Mouse (Mus musculus) CH12.LX (cell line): ENCODE data around the gene Ipo8. TPM values are rescaled to one million over a fixed set of nuclear protein-coding genes. Genes with fewer than 3 reads are reported as not detected.

Experiments used
- DNase-seq: peaks from one replicate; pipeline ENCODE4 v3.0.0-alpha.2; 2013; ENCODE audit errors: extremely low read depth
- H3K27ac ChIP-seq: 2 replicates; pipeline ENCODE4 v1.5.1; 2012; ENCODE audit warnings: low read depth, mild to moderate bottlenecking, control low read depth, moderate library complexity; ENCODE audit not compliant: insufficient read depth
- H3K27me3 ChIP-seq: replicated peaks from 2 replicates; pipeline ENCODE3; 2012; ENCODE audit warnings: inconsistent platforms
- H3K36me3 ChIP-seq, 2 experiments: replicated peaks in 1 of 2; 2 replicates each; pipeline versions ENCODE3 to v1.6.1; 2012; ENCODE audit warnings: inconsistent platforms in 1 of 2, low read length in 1 of 2, mild to moderate bottlenecking in 1 of 2, mixed read lengths in 1 of 2, moderate library complexity in 1 of 2; ENCODE audit not compliant: control insufficient read depth in 1 of 2, insufficient read depth in 1 of 2
- H3K4me1 ChIP-seq, 2 experiments: 2 replicates each; pipeline ENCODE4 v1.6.1; 2012; ENCODE audit warnings: inconsistent platforms in 1 of 2, moderate library complexity in 1 of 2; ENCODE audit not compliant: insufficient read depth in 2 of 2, control insufficient read depth in 1 of 2
- H3K4me2 ChIP-seq: 2 replicates; pipeline ENCODE4 v1.6.1; 2012; ENCODE audit warnings: low read depth, mild to moderate bottlenecking, control low read depth; ENCODE audit not compliant: poor library complexity, insufficient read depth, severe bottlenecking
- H3K4me3 ChIP-seq, 3 experiments: fragments of 150-350 bp in 1 of 3; sonication (generic) in 1 of 3; replicated peaks in 1 of 3; 2 replicates each; pipeline versions ENCODE3 to v1.5.1; 2011 to 2012; ENCODE audit warnings: low read depth in 2 of 3, low read length in 2 of 3, mild to moderate bottlenecking in 2 of 3, moderate library complexity in 2 of 3, control low read depth in 1 of 3, improper control_type of control experiment in 1 of 3, inconsistent platforms in 1 of 3, mixed read lengths in 1 of 3; ENCODE audit not compliant: poor library complexity in 1 of 3
- H3K79me2 ChIP-seq: replicated peaks from 2 replicates; pipeline ENCODE4 v1.6.1; 2012; ENCODE audit warnings: mild to moderate bottlenecking, moderate library complexity; ENCODE audit not compliant: control insufficient read depth, poor library complexity, insufficient read depth, severe bottlenecking; ENCODE audit errors: extremely low read depth
- H3K9ac ChIP-seq: 2 replicates; pipeline ENCODE4 v1.6.1; 2012; ENCODE audit warnings: low read depth, mild to moderate bottlenecking, control low read depth, moderate library complexity; ENCODE audit not compliant: insufficient read depth
- H3K9me3 ChIP-seq: replicated peaks from 2 replicates; pipeline ENCODE3; 2012; ENCODE audit warnings: low read length, inconsistent platforms, mixed read lengths
- CHD1 ChIP-seq: IDR thresholded peaks from 2 replicates; pipeline ENCODE4 v1.6.1; 2012; ENCODE audit warnings: low read depth, low read length, improper control_type of control experiment, inconsistent platforms
- IRF4 ChIP-seq: IDR thresholded peaks from 2 replicates; pipeline ENCODE4 v1.6.1; 2014; ENCODE audit warnings: low read depth, mild to moderate bottlenecking, inconsistent platforms, low read length, improper control_type of control experiment
- MAFK ChIP-seq: IDR thresholded peaks from 2 replicates; pipeline ENCODE4 v1.6.1; 2011; ENCODE audit warnings: low read length, improper control_type of control experiment; ENCODE audit not compliant: insufficient replicate concordance
- MAX ChIP-seq: IDR thresholded peaks from 2 replicates; pipeline ENCODE4 v1.6.1; 2011; ENCODE audit warnings: low read length, improper control_type of control experiment
- MEF2A ChIP-seq: IDR thresholded peaks from 2 replicates; pipeline ENCODE4 v1.6.1; 2014; ENCODE audit warnings: low read depth, mild to moderate bottlenecking, inconsistent platforms, low read length, improper control_type of control experiment, borderline replicate concordance
- MYC ChIP-seq: IDR thresholded peaks from 2 replicates; pipeline ENCODE4 v1.6.1; 2011; ENCODE audit warnings: low read depth, mild to moderate bottlenecking, improper control_type of control experiment, low read length
- NRF1 ChIP-seq: IDR thresholded peaks from 2 replicates; pipeline ENCODE4 v1.6.1; 2014; ENCODE audit warnings: low read depth, mild to moderate bottlenecking, inconsistent platforms, low read length, improper control_type of control experiment, moderate library complexity
- POLR2A ChIP-seq: IDR thresholded peaks from 2 replicates; pipeline ENCODE4 v1.6.1; 2011; ENCODE audit warnings: low read depth, mild to moderate bottlenecking, improper control_type of control experiment, low read length
- POLR2AphosphoS2 ChIP-seq: IDR thresholded peaks from 2 replicates; pipeline ENCODE4 v1.6.1; 2011; ENCODE audit warnings: low read depth, low read length, improper control_type of control experiment
- RAD21 ChIP-seq: IDR thresholded peaks from 2 replicates; pipeline ENCODE4 v1.6.1; 2011; ENCODE audit warnings: low read depth, mild to moderate bottlenecking, low read length, improper control_type of control experiment, moderate library complexity
- RCOR1 ChIP-seq: conservative IDR thresholded peaks from 2 replicates; pipeline ENCODE4 v1.6.1; 2012; ENCODE audit warnings: low read depth, mild to moderate bottlenecking, inconsistent platforms, low read length, improper control_type of control experiment
- UBTF ChIP-seq: IDR thresholded peaks from 2 replicates; pipeline ENCODE4 v1.6.1; 2012; ENCODE audit warnings: low read depth, mild to moderate bottlenecking, inconsistent platforms, low read length, improper control_type of control experiment, moderate library complexity
- ZC3H11A ChIP-seq: IDR thresholded peaks from 2 replicates; pipeline ENCODE4 v1.6.1; 2012; ENCODE audit warnings: low read depth, mild to moderate bottlenecking, inconsistent platforms, low read length, improper control_type of control experiment
- dilution Hi-C: fragments of 300-500 bp; cut with MboI; formaldehyde crosslinking; loops from 2 replicates; pipeline ENCODE4 v1.14.3; 2020; ENCODE audit warnings: low sequenced_read_pairs; ENCODE audit not compliant: extremely low pct_unique_long_range_greater_than_20kb, extremely low pct_ligation_motif_present
- in situ Hi-C: fragments of 300-500 bp; cut with MboI; formaldehyde crosslinking; loops from 3 replicates; pipeline ENCODE4 v1.14.3; 2019; ENCODE audit warnings: low sequenced_read_pairs, low pct_ligation_motif_present, low pct_unique_long_range_greater_than_20kb, mixed read lengths
- polyA plus RNA-seq: library from polyadenylated mRNA; unstranded; fragments of >175 nt; gene quantifications from 2 replicates; pipeline ENCODE4 v1.2.1, GENCODE M21; 2012; ENCODE audit warnings: low read depth; ENCODE audit not compliant: insufficient read length
- total RNA-seq, 2 experiments: library from RNA; depleted of rRNA; stranded (reverse); fragments of 300-350 nt in 1 of 2; fragments of >200 nt in 1 of 2; gene quantifications; 2 replicates each; pipeline ENCODE4 v1.2.3; 2012 to 2014

Gene Ipo8
- total and polyA plus RNA-seq, 3 experiments, result 15.0 to 23.6 (median 17.6) TPM

GRCm38 (mm10) chr6:148826119-148826518 lies 5.1 kb downstream of the Ipo8 start:
- no peak overlapping the region for H3K4me3 ChIP-seq
- in situ Hi-C loops, result loop anchor here (10.0 kb wide), 1 partner anchor 89 kb away; no protein-coding TSS in a partner anchor

GRCm38 (mm10) chr6:148818624-148819343 lies 12.5 kb downstream of the Ipo8 start:
- H3K9me3 ChIP-seq, result no peaks in the 10 kb centered on the region
- H3K4me2 ChIP-seq, result no peak overlapping the region
- dilution Hi-C loops, result no loop called here
- no peak overlapping the region for H3K27ac ChIP-seq
- no peak overlapping the region for H3K4me3 ChIP-seq
- H3K27me3 ChIP-seq, result no peaks in the 10 kb centered on the region
- in situ Hi-C loops, result no loop called here
- no peaks in the 10 kb centered on the region for H3K4me1 ChIP-seq
- peaks cover 32 to 75% of the 10 kb centered on the region in 2 experiments for H3K36me3 ChIP-seq
- TF ChIP-seq IRF4 (no peak), NRF1 (no peak), ZC3H11A (no peak), MAX (no peak)
- H3K9ac ChIP-seq, result no peak overlapping the region
- DNase-seq, result no peak
- no peaks in the 10 kb centered on the region for H3K79me2 ChIP-seq

More at GRCm38 (mm10) chr6:148826119-148826518, 5.1 kb downstream of the Ipo8 start:
- Histone ChIP-seq H3K4me1 (peaks cover 2 to 14% of the 10 kb centered on the region in 2 experiments; a peak in 2 of 4 replicates), H3K9me3 (no peaks in the 10 kb centered on the region), H3K4me2 (no peak overlapping the region), H3K9ac (no peak overlapping the region), H3K36me3 (peaks cover 7 to 23% of the 10 kb centered on the region in 2 experiments), H3K27me3 (no peaks in the 10 kb centered on the region), H3K27ac (no peak overlapping the region), H3K79me2 (peaks cover 14% of the 10 kb centered on the region)
- TF ChIP-seq ZC3H11A (no peak), RAD21 (no peak), UBTF (no peak), POLR2AphosphoS2 (no peak), MYC (no peak), RCOR1 (no peak), POLR2A (no peak), NRF1 (no peak), MEF2A (no peak), MAFK (no peak), CHD1 (no peak)
- dilution Hi-C loops, result no loop called here
- no peak for DNase-seq
